Mouse (Mus musculus) liver, embryonic 13.5 days (tissue): ENCODE measurements around the gene Nobox. TPM values are rescaled to one million over a fixed set of nuclear protein-coding genes. Genes with fewer than 3 reads are reported as not detected.
A peak's percentile ranks its signal among the peaks of the same experiment; 100 is the strongest.

Source experiments
- ATAC-seq: fragments of 200-750 bp; cut with Nextera tagmentation; 2 replicates; pipeline ENCODE4 v1.8.0; 2017; ENCODE audit warnings: low read depth, mild to moderate bottlenecking, moderate number of reproducible peaks, moderate library complexity
- DNase-seq: peaks from one replicate; pipeline ENCODE4 v3.0.0; 2022
- H3K27ac ChIP-seq: fragments of 300-500 bp; sonication (generic); 2 replicates; pipeline ENCODE4 v1.5.1; 2015; ENCODE audit warnings: moderate library complexity, mild to moderate bottlenecking, inconsistent platforms
- H3K27me3 ChIP-seq: fragments of 300-500 bp; sonication (generic); 2 replicates; pipeline ENCODE4 v1.6.1; 2015; ENCODE audit warnings: mild to moderate bottlenecking, inconsistent platforms
- H3K36me3 ChIP-seq: fragments of 300-500 bp; sonication (generic); 2 replicates; pipeline ENCODE4 v1.6.1; 2015; ENCODE audit warnings: mild to moderate bottlenecking, inconsistent platforms
- H3K4me1 ChIP-seq: fragments of 300-500 bp; sonication (generic); replicated peaks from 2 replicates; pipeline ENCODE4 v1.6.1; 2015; ENCODE audit warnings: inconsistent platforms
- H3K4me2 ChIP-seq: fragments of 300-500 bp; sonication (generic); 2 replicates; pipeline ENCODE4 v1.6.1; 2015; ENCODE audit warnings: inconsistent platforms, mild to moderate bottlenecking, moderate library complexity
- H3K4me3 ChIP-seq: fragments of 300-500 bp; sonication (generic); replicated peaks from 2 replicates; pipeline ENCODE4 v1.5.1; 2015; ENCODE audit warnings: mild to moderate bottlenecking, inconsistent platforms
- H3K9ac ChIP-seq: fragments of 300-500 bp; sonication (generic); 2 replicates; pipeline ENCODE4 v1.6.1; 2015; ENCODE audit warnings: mild to moderate bottlenecking, inconsistent platforms
- H3K9me3 ChIP-seq: fragments of 300-500 bp; sonication (generic); replicated peaks from 2 replicates; pipeline ENCODE4 v1.6.1; 2016; ENCODE audit warnings: inconsistent platforms
- WGBS: fragments of 180-500 bp; shearing (Covaris S2); methylation state at CpG from one replicate; pipeline ENCODE4 v1.1.7; 2015; ENCODE audit not compliant: insufficient replicate concordance; 5-methylcytosine and 5-hydroxymethylcytosine counted together
- polyA plus RNA-seq: library from polyadenylated mRNA; unstranded; fragments of >200 nt; fragmentation: Nextera tagmentation; extraction: Ambion mirVana; gene quantifications from 2 replicates; pipeline ENCODE4 v1.2.1, GENCODE M21; 2015

The Nobox gene
- not detected in 2 replicates for polyA plus RNA-seq

GRCm38 (mm10) chr6:43309454-43309853 is at the start of gene Nobox:
Gene Nobox, minus strand, starts transcription at chr6:43309554.
- H3K36me3 ChIP-seq = no peaks in the 10 kb centered on the region
- H3K4me1 ChIP-seq = no peaks in the 10 kb centered on the region
- no peak within 1 kb of the TSS for H3K9ac ChIP-seq
- ATAC-seq = no peak
- no peaks in the 10 kb centered on the region for H3K9me3 ChIP-seq
- no peaks in the 10 kb centered on the region for H3K27me3 ChIP-seq
- DNase-seq = no peak
- no peak within 1 kb of the TSS for H3K4me2 ChIP-seq
- H3K27ac ChIP-seq = no peak within 1 kb of the TSS
- no peak within 1 kb of the TSS for H3K4me3 ChIP-seq
- WGBS = 52% methylated on average over 16 of the region's 16 CpGs

GRCm38 (mm10) chr6:43354562-43355241 is 45.3 kb upstream of the Nobox start:
- peak; percentile 86 for ATAC-seq
- WGBS = 28% methylated on average over 9 of the region's 9 CpGs
- no peak overlapping the region for H3K4me3 ChIP-seq

GRCm38 (mm10) chr6:43353446-43353845 is 44.1 kb upstream of the Nobox start:
- ATAC-seq (no peak), DNase-seq (no peak)
- Histone ChIP-seq H3K9me3 (no peaks in the 10 kb centered on the region), H3K4me1 (peaks cover 12% of the 10 kb centered on the region), H3K9ac (no peak overlapping the region), H3K4me3 (no peak overlapping the region), H3K27me3 (no peaks in the 10 kb centered on the region), H3K36me3 (no peaks in the 10 kb centered on the region), H3K4me2 (no peak overlapping the region), H3K27ac (no peak overlapping the region)
- WGBS = 82% methylated on average over 4 of the region's 4 CpGs

More at GRCm38 (mm10) chr6:43354562-43355241, 45.3 kb upstream of the Nobox start:
- no peaks in the 10 kb centered on the region for H3K9me3 ChIP-seq
- no peaks in the 10 kb centered on the region for H3K27me3 ChIP-seq
- peak overlapping the region; percentile 35 for H3K4me2 ChIP-seq
- no peak overlapping the region for H3K27ac ChIP-seq
- H3K36me3 ChIP-seq = no peaks in the 10 kb centered on the region
- H3K4me1 ChIP-seq = peaks cover 12% of the 10 kb centered on the region
- no peak overlapping the region for H3K9ac ChIP-seq
- DNase-seq = peak; percentile 33

GRCm38 (mm10) chr6:43349083-43349482 is 39.7 kb upstream of the Nobox start:
- no peak overlapping the region for H3K4me3 ChIP-seq
- no peaks in the 10 kb centered on the region for H3K27me3 ChIP-seq
- H3K9ac ChIP-seq = no peak overlapping the region
- no peak for ATAC-seq
- no peak overlapping the region for H3K27ac ChIP-seq
- no peaks in the 10 kb centered on the region for H3K4me1 ChIP-seq
- H3K4me2 ChIP-seq = no peak overlapping the region
- DNase-seq = no peak
- 47% methylated on average over 4 of the region's 4 CpGs for WGBS
- H3K36me3 ChIP-seq = no peaks in the 10 kb centered on the region
- no peaks in the 10 kb centered on the region for H3K9me3 ChIP-seq

GRCm38 (mm10) chr6:43347637-43348036 is 38.3 kb upstream of the Nobox start:
- H3K36me3 ChIP-seq = no peaks in the 10 kb centered on the region
- no peaks in the 10 kb centered on the region for H3K27me3 ChIP-seq
- H3K4me1 ChIP-seq = no peaks in the 10 kb centered on the region
- no peak for DNase-seq
- no peaks in the 10 kb centered on the region for H3K9me3 ChIP-seq
- no peak overlapping the region for H3K9ac ChIP-seq
- H3K4me2 ChIP-seq = no peak overlapping the region
- 84% methylated on average over 1 of the region's 1 CpGs for WGBS
- no peak overlapping the region for H3K27ac ChIP-seq
- no peak for ATAC-seq
- H3K4me3 ChIP-seq = no peak overlapping the region

GRCm38 (mm10) chr6:43343006-43343405 is 33.7 kb upstream of the Nobox start:
- Histone ChIP-seq H3K27me3 (no peaks in the 10 kb centered on the region), H3K4me1 (no peaks in the 10 kb centered on the region), H3K9me3 (no peaks in the 10 kb centered on the region), H3K9ac (no peak overlapping the region), H3K4me2 (no peak overlapping the region), H3K36me3 (no peaks in the 10 kb centered on the region), H3K4me3 (no peak overlapping the region), H3K27ac (no peak overlapping the region)
- DNase-seq (no peak), ATAC-seq (no peak)
- 53% methylated on average over 1 of the region's 1 CpGs for WGBS

GRCm38 (mm10) chr6:43342386-43342785 is 33.0 kb upstream of the Nobox start:
- Histone ChIP-seq H3K27me3 (no peaks in the 10 kb centered on the region), H3K4me2 (no peak overlapping the region), H3K4me1 (no peaks in the 10 kb centered on the region), H3K9me3 (no peaks in the 10 kb centered on the region), H3K9ac (no peak overlapping the region), H3K36me3 (no peaks in the 10 kb centered on the region), H3K4me3 (no peak overlapping the region), H3K27ac (no peak overlapping the region)
- no peak for DNase-seq
- WGBS = 64% methylated on average over 2 of the region's 2 CpGs
- no peak for ATAC-seq

GRCm38 (mm10) chr6:43338804-43339203 is 29.4 kb upstream of the Nobox start:
- no peak overlapping the region for H3K9ac ChIP-seq
- H3K4me1 ChIP-seq = no peaks in the 10 kb centered on the region
- no peaks in the 10 kb centered on the region for H3K27me3 ChIP-seq
- H3K27ac ChIP-seq = no peak overlapping the region
- H3K36me3 ChIP-seq = no peaks in the 10 kb centered on the region
- no peak for DNase-seq
- no peak for ATAC-seq
- H3K4me2 ChIP-seq = no peak overlapping the region
- H3K9me3 ChIP-seq = no peaks in the 10 kb centered on the region
- H3K4me3 ChIP-seq = no peak overlapping the region
- 36% methylated on average over 2 of the region's 2 CpGs for WGBS

GRCm38 (mm10) chr6:43337491-43337961 is 28.2 kb upstream of the Nobox start:
- 45% methylated on average over 10 of the region's 10 CpGs for WGBS
- Histone ChIP-seq H3K4me1 (no peaks in the 10 kb centered on the region), H3K9me3 (no peaks in the 10 kb centered on the region), H3K36me3 (no peaks in the 10 kb centered on the region), H3K4me3 (no peak overlapping the region), H3K4me2 (no peak overlapping the region), H3K27ac (no peak overlapping the region), H3K9ac (no peak overlapping the region), H3K27me3 (no peaks in the 10 kb centered on the region)
- DNase-seq = no peak
- ATAC-seq = no peak

- Histone ChIP-seq H3K4me2 (no peak overlapping the region), H3K27me3 (no peaks in the 10 kb centered on the region), H3K36me3 (no peaks in the 10 kb centered on the region), H3K9me3 (no peaks in the 10 kb centered on the region), H3K4me3 (no peak overlapping the region), H3K4me1 (no peaks in the 10 kb centered on the region), H3K27ac (no peak overlapping the region), H3K9ac (no peak overlapping the region)
- 48% methylated on average over 3 of the region's 3 CpGs for WGBS
- ATAC-seq (no peak), DNase-seq (no peak)
Measured at GRCm38 (mm10) chr6:43335619-43336234, 26.4 kb upstream of the Nobox start.

GRCm38 (mm10) chr6:43333479-43333878 is 24.1 kb upstream of the Nobox start:
- no peak overlapping the region for H3K4me2 ChIP-seq
- DNase-seq (no peak), ATAC-seq (no peak)
- H3K27me3 ChIP-seq = no peaks in the 10 kb centered on the region
- H3K27ac ChIP-seq = no peak overlapping the region
- no peaks in the 10 kb centered on the region for H3K9me3 ChIP-seq
- no peak overlapping the region for H3K9ac ChIP-seq
- no peaks in the 10 kb centered on the region for H3K36me3 ChIP-seq
- no peaks in the 10 kb centered on the region for H3K4me1 ChIP-seq
- WGBS = 57% methylated on average over 4 of the region's 4 CpGs
- no peak overlapping the region for H3K4me3 ChIP-seq
